Mouse (Mus musculus) G1E (cell line): Measurements from ENCODE around the gene Rbm46. TPM values are rescaled to one million over a fixed set of nuclear protein-coding genes. Genes with fewer than 3 reads are reported as not detected.
A peak's percentile ranks its signal among the peaks of the same experiment; 100 is the strongest.

ENCODE experiments used
- ATAC-seq: 2 replicates; pipeline ENCODE4 v1.8.0; 2016; ENCODE audit warnings: mild to moderate bottlenecking; ENCODE audit not compliant: insufficient number of reproducible peaks, poor library complexity, low FRiP score, severe bottlenecking; ENCODE audit errors: extremely low read depth
- DNase-seq: peaks from one replicate; pipeline ENCODE4 v3.0.0; 2012; ENCODE audit warnings: low spot score
- H3K27me3 ChIP-seq: 2 replicates; pipeline ENCODE4 v1.6.1; 2012; ENCODE audit warnings: mild to moderate bottlenecking, low read length, inconsistent platforms; ENCODE audit not compliant: insufficient read depth
- H3K36me3 ChIP-seq: replicated peaks from 2 replicates; pipeline ENCODE3; 2012; ENCODE audit warnings: mild to moderate bottlenecking, inconsistent platforms
- H3K4me1 ChIP-seq: 2 replicates; pipeline ENCODE4 v1.6.1; 2012; ENCODE audit warnings: low read depth, low read length, inconsistent platforms, mixed read lengths; ENCODE audit not compliant: insufficient read depth
- H3K4me3 ChIP-seq: 2 replicates; pipeline ENCODE4 v1.5.1; 2012; ENCODE audit warnings: low read depth, mild to moderate bottlenecking, inconsistent platforms, low read length, moderate library complexity, mixed read lengths
- H3K9me3 ChIP-seq: replicated peaks from 2 replicates; pipeline ENCODE4 v1.6.1; 2012; ENCODE audit warnings: inconsistent platforms
- CTCF ChIP-seq: IDR thresholded peaks from 2 replicates; pipeline ENCODE4 v1.5.1; 2012; ENCODE audit warnings: low read depth, low read length, inconsistent platforms, mixed read lengths
- GATA1 ChIP-seq: IDR thresholded peaks from 2 replicates; pipeline ENCODE4 v1.6.1; 2012; ENCODE audit warnings: borderline replicate concordance, low read length, inconsistent platforms, mixed read lengths
- GATA2 ChIP-seq: IDR thresholded peaks from 2 replicates; pipeline ENCODE4 v1.6.1; 2012; ENCODE audit warnings: low read depth, low read length, inconsistent platforms, borderline replicate concordance
- POLR2AphosphoS5 ChIP-seq: IDR thresholded peaks from 2 replicates; pipeline ENCODE4 v1.6.1; 2012; ENCODE audit warnings: low read depth, low read length, inconsistent platforms; ENCODE audit not compliant: insufficient replicate concordance
- TAL1 ChIP-seq: conservative IDR thresholded peaks from 2 replicates; pipeline ENCODE4 v1.6.1; 2012; ENCODE audit warnings: low read depth, low read length, inconsistent platforms, mixed read lengths
- polyA plus RNA-seq: library from polyadenylated mRNA; stranded (reverse); fragments of >175 nt; gene quantifications from 2 replicates; pipeline ENCODE4 v1.2.3, GENCODE M21; 2012
- total RNA-seq, 2 experiments: library from RNA; stranded (forward) in 1 of 2; stranded (reverse) in 1 of 2; fragments of 200-1000 nt in 1 of 2; fragments of >200 nt in 1 of 2; fragmentation: Nextera tagmentation in 1 of 2; gene quantifications; 2 replicates each; pipeline ENCODE4 v1.2.3; 2014 to 2017

Rbm46 gene
- total and polyA plus RNA-seq, 3 experiments: 0.05 TPM; not detected in 2

DNA sequence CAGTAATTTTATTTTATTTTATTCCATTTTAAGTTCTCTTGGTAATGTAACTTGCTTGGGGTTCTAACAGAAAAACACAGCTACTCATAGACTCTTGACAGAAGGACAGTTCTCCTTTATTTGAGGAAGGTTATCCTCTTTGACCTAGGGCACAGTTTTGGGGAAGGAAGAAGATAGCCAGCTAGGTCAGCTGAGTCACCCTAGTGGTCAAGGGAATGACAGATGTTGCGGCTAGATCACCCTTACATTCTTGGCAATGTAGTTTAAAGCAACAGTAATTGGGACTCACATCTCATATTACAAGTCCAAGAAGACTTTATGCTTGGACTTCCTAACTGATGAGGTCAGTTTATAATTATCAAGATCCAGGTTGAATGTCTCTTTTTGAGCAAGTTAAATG is 82.6 kb downstream of the Rbm46 start:
- no peaks in the 10 kb centered on the region for H3K4me1 ChIP-seq

DNA sequence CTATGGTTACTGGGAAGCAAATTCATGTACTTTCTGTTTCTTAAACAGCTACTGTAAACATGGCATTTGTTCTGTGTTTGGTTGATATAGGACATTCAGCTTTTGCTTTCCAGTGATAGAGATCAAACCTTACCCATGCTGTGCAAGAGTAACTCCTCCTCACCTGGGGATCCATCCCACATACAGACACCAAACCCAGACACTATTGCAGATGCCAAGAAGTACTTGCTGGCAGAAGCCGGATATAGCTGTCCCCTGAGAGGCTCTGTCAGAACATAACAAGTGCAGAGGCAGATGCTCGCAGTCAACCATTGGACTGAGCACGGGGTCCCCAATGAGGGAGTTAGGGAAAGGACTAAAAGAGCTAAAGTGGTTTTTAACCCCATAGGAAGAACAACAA is 84.6 kb downstream of the Rbm46 start:
- no peak for DNase-seq
- no peaks in the 10 kb centered on the region for H3K27me3 ChIP-seq
- H3K36me3 ChIP-seq: no peaks in the 10 kb centered on the region
- ATAC-seq: no peak
- no peaks in the 10 kb centered on the region for H3K9me3 ChIP-seq
- H3K4me1 ChIP-seq: no peaks in the 10 kb centered on the region
- TF ChIP-seq GATA2 (no peak), TAL1 (no peak)
- no peak overlapping the region for H3K4me3 ChIP-seq

More for the DNA sequence above, 82.6 kb downstream of the Rbm46 start:
- ATAC-seq (peak; percentile 66), DNase-seq (no peak)
- no peaks in the 10 kb centered on the region for H3K9me3 ChIP-seq
- no peaks in the 10 kb centered on the region for H3K36me3 ChIP-seq
- TF ChIP-seq POLR2AphosphoS5 (no peak), GATA1 (no peak), GATA2 (no peak), TAL1 (no peak), CTCF (no peak)
- H3K4me3 ChIP-seq: no peak overlapping the region
- H3K27me3 ChIP-seq: no peaks in the 10 kb centered on the region

Other genes starting within 250 kb of the Rbm46 start
- gene Lrat, start 27.5 kb upstream of the Rbm46 start, total RNA-seq (2014; fragmentation: Nextera tagmentation): not detected in 2 replicates
- under 0.01 and 0.27 TPM in 2 replicates for gene Lrat, start 27.5 kb upstream of the Rbm46 start, total RNA-seq (2017)
- not detected in 2 replicates for gene Lrat, start 27.5 kb upstream of the Rbm46 start, polyA plus RNA-seq
- gene Fgg, start 131.2 kb upstream of the Rbm46 start, total RNA-seq (2014; fragmentation: Nextera tagmentation): not detected in 2 replicates
- gene Fgg, start 131.2 kb upstream of the Rbm46 start, total RNA-seq (2017): 0.06 and 0.11 TPM in 2 replicates
- not detected in 2 replicates for gene Fgg, start 131.2 kb upstream of the Rbm46 start, polyA plus RNA-seq
- not detected in 2 replicates for gene Fga, start 149.6 kb upstream of the Rbm46 start, total RNA-seq (2014; fragmentation: Nextera tagmentation)
- gene Fga, start 149.6 kb upstream of the Rbm46 start, total RNA-seq (2017): 0.05 and 0.17 TPM in 2 replicates
- gene Fga, start 149.6 kb upstream of the Rbm46 start, polyA plus RNA-seq: not detected in 2 replicates
- gene Fgb, start 173.4 kb upstream of the Rbm46 start, total RNA-seq (2014; fragmentation: Nextera tagmentation): not detected in 2 replicates
- gene Fgb, start 173.4 kb upstream of the Rbm46 start, total RNA-seq (2017): 0.06 and 0.11 TPM in 2 replicates
- gene Fgb, start 173.4 kb upstream of the Rbm46 start, polyA plus RNA-seq: not detected in 2 replicates
- 83.2 and 99.5 TPM in 2 replicates for gene Plrg1, start 179.0 kb upstream of the Rbm46 start, total RNA-seq (2014; fragmentation: Nextera tagmentation)
- 121 and 122 TPM in 2 replicates for gene Plrg1, start 179.0 kb upstream of the Rbm46 start, total RNA-seq (2017)
- 6.6 and 6.7 TPM in 2 replicates for gene Plrg1, start 179.0 kb upstream of the Rbm46 start, polyA plus RNA-seq